Mouse (Mus musculus): ENCODE data around the gene Zbtb14.

Gene Zbtb14

GRCm38 (mm10) chr17:69382511-69383100, at the start of gene Zbtb14:
Gene Zbtb14, plus strand, starts transcription at chr17:69383050.
- DNase-seq (ENCODE audit: low spot score), result peak; percentile 87

- DNase-seq (ENCODE audit: low spot score), result no peak
Observed at GRCm38 (mm10) chr17:69346056-69346455, 36.8 kb upstream of the Zbtb14 start.

GRCm38 (mm10) chr17:69349014-69349531, 33.8 kb upstream of the Zbtb14 start:
- peak; percentile 9 for DNase-seq (ENCODE audit: low spot score)

- no peak for DNase-seq (ENCODE audit: low spot score)
Observed at GRCm38 (mm10) chr17:69365049-69365448, 17.8 kb upstream of the Zbtb14 start.

GRCm38 (mm10) chr17:69380838-69381237, 2.0 kb upstream of the Zbtb14 start:
- DNase-seq (ENCODE audit: low spot score), result no peak

GRCm38 (mm10) chr17:69383201-69383940, 521 bp downstream of the Zbtb14 start:
- peak; percentile 66 for DNase-seq (ENCODE audit: low spot score)

GRCm38 (mm10) chr17:69383941-69384665, 1.3 kb downstream of the Zbtb14 start:
- peak; percentile 38 for DNase-seq (ENCODE audit: low spot score)

- DNase-seq (ENCODE audit: low spot score), result no peak
Observed at GRCm38 (mm10) chr17:69396147-69397033, 13.5 kb downstream of the Zbtb14 start.

GRCm38 (mm10) chr17:69397163-69397562, 14.3 kb downstream of the Zbtb14 start:
- no peak for DNase-seq (ENCODE audit: low spot score)

GRCm38 (mm10) chr17:69398092-69398491, 15.2 kb downstream of the Zbtb14 start:
- DNase-seq (ENCODE audit: low spot score), result no peak

GRCm38 (mm10) chr17:69401146-69401545, 18.3 kb downstream of the Zbtb14 start:
- DNase-seq (ENCODE audit: low spot score), result no peak

GRCm38 (mm10) chr17:69416163-69416562, 33.3 kb downstream of the Zbtb14 start:
- no peak for DNase-seq (ENCODE audit: low spot score)

- DNase-seq (ENCODE audit: low spot score), result peak; percentile 96
Observed at GRCm38 (mm10) chr17:69416920-69417661, 34.2 kb downstream of the Zbtb14 start.

- no peak for DNase-seq (ENCODE audit: low spot score)
Observed at GRCm38 (mm10) chr17:69417724-69418373, 35.0 kb downstream of the Zbtb14 start.

- DNase-seq (ENCODE audit: low spot score), result no peak
Observed at GRCm38 (mm10) chr17:69421592-69421991, 38.7 kb downstream of the Zbtb14 start.

- no peak for DNase-seq (ENCODE audit: low spot score)
Observed at GRCm38 (mm10) chr17:69437836-69438235, 55.0 kb downstream of the Zbtb14 start.

- no peak for DNase-seq (ENCODE audit: low spot score)
Observed at GRCm38 (mm10) chr17:69438486-69438885, 55.6 kb downstream of the Zbtb14 start.

- peak; percentile 69 for DNase-seq (ENCODE audit: low spot score)
Observed at GRCm38 (mm10) chr17:69438990-69439491, 56.2 kb downstream of the Zbtb14 start, which contains the start of gene Akain1. Gene Akain1, plus strand, starts transcription at chr17:69439326.

GRCm38 (mm10) chr17:69439571-69440480, 57.0 kb downstream of the Zbtb14 start:
- DNase-seq (ENCODE audit: low spot score), result no peak
